Mouse (Mus musculus): ENCODE results near the gene Bves.
"Not testable (repeated sequence)": the region's sequence is repeated elsewhere in the genome, so short reads cannot be mapped to it uniquely, and the experiment has no call there.

Gene Bves

GRCm38 (mm10) chr10:45348143-45348542, 12.6 kb downstream of the Bves start:
- DNase-seq (ENCODE audit: low spot score): not testable (repeated sequence)

GRCm38 (mm10) chr10:45356091-45356490, 20.5 kb downstream of the Bves start:
- no peak for DNase-seq (ENCODE audit: low spot score)

DNA sequence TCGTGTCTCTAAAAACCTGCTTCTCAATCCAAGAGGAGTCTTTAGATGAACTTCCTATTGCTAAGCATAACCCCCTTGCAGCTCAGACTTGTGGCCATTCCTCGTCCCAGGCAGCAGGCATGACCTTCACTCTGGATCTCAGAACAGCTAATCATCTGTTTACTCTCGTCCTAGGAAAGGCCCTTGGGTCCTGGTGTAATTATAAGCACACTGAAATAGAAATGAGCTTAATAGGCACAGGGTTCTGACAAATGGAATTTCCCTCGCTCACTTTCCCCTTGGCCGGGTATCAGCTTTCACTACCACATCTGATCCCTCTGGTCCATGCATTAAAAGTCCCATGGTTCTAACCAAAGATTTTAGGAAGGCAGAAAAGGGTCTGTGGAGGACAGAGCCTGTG, 27.8 kb downstream of the Bves start:
- no peak for DNase-seq (ENCODE audit: low spot score)

DNA sequence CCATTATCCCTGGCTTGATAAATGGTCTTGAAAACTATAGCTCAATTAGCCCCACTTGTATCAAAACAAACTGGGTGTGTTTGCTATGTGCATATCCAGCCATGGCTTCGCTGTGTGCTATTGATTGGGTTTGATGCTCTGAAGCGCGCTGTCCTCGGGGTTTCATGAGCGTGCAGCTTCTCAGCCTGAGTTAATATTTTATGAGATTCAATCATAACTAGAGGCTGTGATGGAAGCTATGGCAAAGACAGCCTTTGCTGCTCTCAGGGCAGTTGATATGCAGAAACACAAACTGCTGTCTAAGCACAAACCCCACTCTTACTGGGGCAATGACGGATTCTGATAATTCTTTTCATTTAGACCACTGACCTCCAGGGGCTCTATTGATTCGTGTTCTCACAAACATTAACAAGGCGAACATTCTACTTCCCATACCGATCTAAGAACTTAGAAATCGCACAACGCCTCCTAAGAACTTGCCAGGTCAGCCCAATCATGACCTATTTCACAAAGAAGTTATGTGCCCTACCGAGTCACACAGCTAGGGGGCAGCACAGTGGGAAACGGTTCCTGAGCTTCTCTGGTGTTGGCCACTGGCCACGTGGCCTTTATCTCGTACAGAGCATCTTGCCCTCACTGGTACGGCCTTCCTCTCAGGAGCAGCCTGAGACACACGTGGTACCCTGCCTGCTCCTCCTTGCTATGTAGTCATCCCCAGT, 31.6 kb downstream of the Bves start:
- DNase-seq (ENCODE audit: low spot score): no peak

DNA sequence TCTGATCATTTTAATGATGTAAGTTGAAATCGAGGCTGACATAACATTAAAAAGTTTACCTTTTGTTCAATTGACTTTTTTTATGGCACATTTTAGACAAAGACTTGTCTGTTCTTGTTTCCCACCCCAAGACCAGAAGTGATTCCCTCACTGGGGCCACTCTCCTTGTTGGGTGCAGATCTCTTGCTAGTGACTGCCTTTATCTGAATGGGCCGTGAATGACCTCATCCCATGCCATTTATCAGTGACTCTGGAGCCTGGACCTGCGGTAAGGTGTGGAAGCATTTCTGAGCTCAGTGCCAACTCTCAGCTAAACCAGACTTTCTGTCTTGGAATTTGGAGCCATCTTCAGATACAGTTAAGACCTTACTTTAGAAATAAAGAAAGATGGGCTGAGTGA, 34.1 kb downstream of the Bves start:
- DNase-seq (ENCODE audit: low spot score): no peak

DNA sequence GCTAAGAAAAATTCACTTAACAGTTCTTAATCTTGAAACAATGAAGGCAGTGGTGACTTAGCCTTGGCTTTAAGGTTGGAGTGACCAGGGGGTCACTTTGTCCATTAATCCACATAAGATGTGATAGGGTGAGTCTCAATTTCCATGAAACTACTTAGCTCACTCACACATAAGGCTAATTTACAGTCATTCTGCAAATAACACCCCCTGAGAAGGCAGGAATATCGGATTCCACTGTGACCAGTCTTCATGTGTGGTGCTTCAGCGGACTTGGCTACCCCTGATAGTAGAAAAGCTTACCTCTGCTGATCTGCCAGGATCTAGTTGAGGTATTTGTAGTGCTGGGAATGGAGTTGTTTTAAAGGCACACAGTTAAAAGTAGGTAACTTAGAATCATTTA, 35.0 kb downstream of the Bves start:
- DNase-seq (ENCODE audit: low spot score): no peak

- DNase-seq (ENCODE audit: low spot score): peak; percentile 78
Observed at GRCm38 (mm10) chr10:45372994-45373692, 37.6 kb downstream of the Bves start.

GRCm38 (mm10) chr10:45378269-45378668, 42.7 kb downstream of the Bves start:
- DNase-seq (ENCODE audit: low spot score): no peak

- no peak for DNase-seq (ENCODE audit: low spot score)
Observed at GRCm38 (mm10) chr10:45381937-45382636, 46.5 kb downstream of the Bves start.

GRCm38 (mm10) chr10:45382637-45382958, 47.0 kb downstream of the Bves start:
- DNase-seq (ENCODE audit: low spot score): no peak

GRCm38 (mm10) chr10:45398211-45398610, 62.6 kb downstream of the Bves start:
- DNase-seq (ENCODE audit: low spot score): no peak

- DNase-seq (ENCODE audit: low spot score): no peak
Observed at GRCm38 (mm10) chr10:45399702-45400243, 64.2 kb downstream of the Bves start.

- DNase-seq (ENCODE audit: low spot score): no peak
Observed at GRCm38 (mm10) chr10:45410624-45411341, 75.2 kb downstream of the Bves start.

DNA sequence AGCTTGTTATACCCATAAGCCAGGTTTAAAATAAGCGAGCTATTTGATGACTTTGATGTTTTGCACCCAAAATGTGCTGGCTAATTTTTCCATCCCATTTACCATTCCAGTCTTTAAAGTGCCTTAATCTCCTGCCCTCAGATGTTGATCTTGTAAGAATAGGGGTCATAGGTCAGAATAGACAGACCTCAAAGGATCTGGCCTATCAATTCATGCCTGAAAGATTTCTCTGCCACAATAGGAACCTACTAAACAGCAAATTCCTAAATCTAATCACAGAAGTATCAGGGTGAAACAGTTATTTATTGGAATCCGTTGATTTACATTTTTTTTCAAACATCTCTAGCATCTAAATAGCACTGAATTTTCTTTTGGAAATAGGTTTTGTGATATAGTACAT, 76.2 kb downstream of the Bves start:
- no peak for DNase-seq (ENCODE audit: low spot score)

- DNase-seq (ENCODE audit: low spot score): no peak
Observed at GRCm38 (mm10) chr10:45412144-45412543, 76.6 kb downstream of the Bves start.

All from layer of hippocampus, adult 11-12 months (tissue).